Mouse (Mus musculus) cerebral cortex, adult 2 months (tissue): ENCODE results near the gene Tmem182.

Experiments
- WGBS: fragments of 180-500 bp; shearing (Covaris S2); methylation state at CpG from one replicate; pipeline ENCODE4 v1.1.7; 2018; 5-methylcytosine and 5-hydroxymethylcytosine counted together

Tmem182 gene

DNA sequence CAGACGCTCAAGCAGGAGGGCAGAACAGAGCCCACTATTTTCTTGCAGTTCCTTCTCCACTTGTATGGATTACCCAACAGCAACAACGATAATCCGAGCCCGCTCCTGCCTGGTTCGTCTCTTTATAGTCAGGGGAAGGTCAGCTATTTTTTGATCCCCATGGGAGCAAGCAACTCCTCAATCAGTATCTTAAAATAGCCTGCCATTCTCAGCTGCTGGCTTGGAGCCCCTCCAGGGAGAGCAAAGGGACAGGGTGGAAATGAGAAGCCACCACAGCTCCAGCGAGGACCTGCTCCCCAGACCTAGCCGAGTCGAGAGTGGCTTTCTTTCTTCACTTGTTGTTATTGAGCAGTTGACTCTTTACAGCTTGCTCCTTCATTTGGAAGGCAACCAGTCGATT is at the start of gene Tmem182:
TSS of gene Tmem182 (plus strand) at position 251 of the 400 bp plus-strand sequence.
- 63% methylated on average over 9 of the region's 9 CpGs for WGBS

DNA sequence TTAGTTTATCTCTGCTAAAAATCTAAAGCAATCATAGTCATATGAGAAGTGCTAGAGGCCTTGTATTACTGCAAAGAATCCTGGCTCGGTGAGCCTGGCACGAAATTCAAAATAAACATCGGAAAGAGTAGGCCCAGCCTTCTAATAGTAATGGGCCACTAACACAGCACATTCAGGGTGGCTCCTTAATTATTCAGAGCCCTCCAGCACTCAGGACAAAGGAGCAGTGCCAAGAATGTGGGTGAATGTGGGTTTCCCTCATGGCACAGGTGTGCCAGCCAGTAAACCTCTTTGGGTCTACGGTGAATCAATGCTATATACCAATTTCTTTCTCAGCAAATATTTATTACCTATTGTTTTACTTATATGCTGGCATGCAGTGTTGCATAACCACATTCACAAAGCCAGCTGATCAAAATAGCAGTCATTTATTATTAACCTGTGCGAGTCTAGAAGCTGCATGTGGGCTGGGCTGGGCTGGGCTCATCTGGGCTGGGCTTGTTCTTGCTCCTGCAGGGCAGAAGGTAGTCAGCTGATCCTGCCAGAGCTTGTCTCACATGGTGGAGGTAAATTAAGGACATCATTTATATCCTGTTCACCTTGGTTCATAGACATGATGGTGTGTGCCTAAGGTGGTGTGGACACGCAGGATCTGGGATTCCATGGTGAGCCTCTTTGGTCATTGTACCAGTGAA is 45.5 kb upstream of the Tmem182 start:
- 81% methylated on average over 6 of the region's 6 CpGs for WGBS

DNA sequence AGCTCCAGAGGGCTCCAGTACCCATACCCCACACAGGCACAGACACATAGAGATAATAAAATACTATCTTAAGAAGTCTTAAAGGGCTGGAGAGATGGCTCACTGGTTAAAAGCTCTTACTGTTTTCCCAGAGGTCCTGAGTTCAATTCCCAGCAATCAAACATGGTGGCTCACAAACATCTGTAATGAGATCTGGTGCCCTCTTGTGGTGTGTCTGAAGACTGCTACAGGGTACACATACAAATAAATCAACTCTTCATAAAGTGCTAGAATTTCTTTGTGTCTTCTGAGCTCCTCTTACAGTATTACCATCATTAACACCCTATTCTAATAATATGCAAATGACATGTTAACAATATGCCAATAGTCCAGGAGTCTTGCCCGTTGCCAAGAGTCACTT is 41.4 kb upstream of the Tmem182 start:
- WGBS, result 51% methylated on average over 1 of the region's 1 CpGs

DNA sequence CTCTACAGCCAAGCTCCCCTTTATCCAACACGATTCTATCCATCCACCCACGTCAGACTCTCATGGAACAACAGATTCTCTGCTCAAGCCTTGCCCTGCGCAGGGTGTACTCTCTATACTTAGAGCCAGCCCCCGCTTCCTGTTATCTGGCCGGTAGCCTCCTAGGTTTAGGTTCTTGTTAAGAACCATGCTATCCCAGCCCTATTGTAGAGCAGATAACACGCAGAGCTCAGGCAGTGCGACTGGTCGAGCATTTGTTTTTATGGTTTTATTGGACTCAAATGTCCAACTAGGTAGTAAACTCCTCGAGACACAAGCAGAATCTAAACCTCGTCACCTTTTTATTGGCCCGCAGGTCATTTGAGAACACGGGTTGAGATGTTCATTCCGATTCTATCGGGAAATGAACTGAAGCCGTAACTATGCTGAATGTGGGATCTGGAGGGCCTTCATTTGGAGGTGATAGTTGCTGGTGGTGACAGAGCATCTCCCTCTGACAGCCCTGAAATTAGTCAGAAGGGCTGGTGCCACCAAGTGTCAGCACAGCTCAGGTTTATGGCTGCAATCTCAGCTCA is 40.6 kb upstream of the Tmem182 start:
- WGBS, result 86% methylated on average over 15 of the region's 15 CpGs

DNA sequence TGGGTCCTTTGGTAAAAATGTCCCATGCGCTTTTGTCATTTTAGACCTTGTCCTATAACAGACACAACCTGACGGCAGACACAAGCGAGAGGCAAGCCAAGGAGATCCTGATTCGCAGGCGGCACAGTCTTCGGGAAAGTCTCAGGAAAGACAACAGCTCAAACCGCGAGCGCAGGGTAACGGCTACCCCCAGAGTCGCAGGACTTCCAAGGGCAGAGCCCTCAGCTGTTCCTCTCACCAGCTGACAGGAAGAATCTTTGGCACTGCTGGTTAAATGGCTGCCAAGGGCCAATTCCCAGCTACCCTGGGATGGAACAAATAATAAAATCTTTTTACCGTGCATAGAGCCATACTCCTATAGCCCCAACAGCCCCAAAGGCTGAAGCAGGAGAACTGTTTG is 39.9 kb upstream of the Tmem182 start:
- WGBS, result 89% methylated on average over 12 of the region's 12 CpGs

DNA sequence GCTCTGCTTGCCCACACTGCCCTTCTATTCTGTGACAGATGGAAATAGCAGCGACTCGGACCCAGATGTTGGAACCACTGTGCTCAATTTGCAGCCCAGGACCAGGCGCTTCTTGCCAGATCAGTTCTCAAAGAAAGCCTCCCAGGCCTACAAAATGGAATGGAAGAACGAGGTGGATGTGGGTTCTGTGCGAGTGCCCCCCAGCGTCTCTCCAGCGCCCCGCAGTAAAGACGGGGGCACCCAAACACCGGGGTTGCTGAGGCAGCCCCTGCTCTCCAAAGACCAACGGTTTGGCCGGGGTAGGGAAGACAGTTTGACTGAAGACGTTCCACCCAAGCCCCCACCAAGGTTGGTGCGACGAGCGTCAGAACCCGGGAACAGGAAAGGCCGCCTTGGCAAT is 37.8 kb upstream of the Tmem182 start:
- WGBS, result 92% methylated on average over 18 of the region's 18 CpGs

DNA sequence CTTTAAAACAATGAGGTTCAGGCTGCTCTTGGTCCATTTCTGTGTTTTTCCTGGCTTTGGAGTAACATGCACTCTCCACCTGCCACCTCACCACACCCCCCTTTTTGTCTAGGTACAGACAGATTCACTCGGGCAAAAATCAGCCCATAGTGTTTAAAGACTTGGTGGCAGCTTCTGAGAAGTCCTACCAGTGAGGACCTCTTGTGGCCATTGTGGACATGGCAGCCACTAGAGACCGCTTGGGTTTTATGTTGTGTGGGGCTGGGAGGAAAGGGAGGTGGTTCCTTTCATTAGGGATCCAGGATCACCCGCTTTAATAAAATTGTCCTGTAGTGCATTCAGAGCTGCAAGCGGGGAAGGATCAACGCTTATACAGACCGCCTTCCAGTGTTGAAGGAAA is 36.8 kb upstream of the Tmem182 start:
- 44% methylated on average over 6 of the region's 6 CpGs for WGBS

DNA sequence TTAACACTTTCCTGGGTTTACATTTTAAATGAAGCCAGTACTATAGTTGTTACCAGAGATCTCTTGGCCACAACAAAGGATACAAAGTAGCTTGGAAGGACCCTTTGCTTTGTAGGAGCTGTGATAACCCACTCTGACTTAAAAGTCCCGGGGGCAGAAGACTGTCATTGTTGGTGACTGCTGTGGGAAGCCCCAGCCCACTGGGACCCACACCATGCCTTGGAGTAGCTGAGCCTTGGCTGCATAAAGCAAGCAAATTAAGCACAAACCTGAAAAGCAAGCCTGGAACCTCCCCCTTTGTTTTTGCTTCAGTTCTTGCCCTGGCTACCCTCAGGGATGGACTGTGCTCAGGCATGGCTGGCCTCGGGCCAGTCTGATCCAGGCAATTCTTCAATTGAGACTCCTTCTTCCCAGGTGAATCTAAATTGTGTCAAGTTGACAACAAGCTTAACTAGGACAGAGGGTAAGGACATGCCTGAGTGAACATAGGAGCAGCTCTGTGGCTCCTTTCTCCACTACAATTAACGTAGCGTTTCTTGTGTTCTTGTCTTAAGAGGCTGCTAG is 36.0 kb upstream of the Tmem182 start:
- 66% methylated on average over 4 of the region's 4 CpGs for WGBS

DNA sequence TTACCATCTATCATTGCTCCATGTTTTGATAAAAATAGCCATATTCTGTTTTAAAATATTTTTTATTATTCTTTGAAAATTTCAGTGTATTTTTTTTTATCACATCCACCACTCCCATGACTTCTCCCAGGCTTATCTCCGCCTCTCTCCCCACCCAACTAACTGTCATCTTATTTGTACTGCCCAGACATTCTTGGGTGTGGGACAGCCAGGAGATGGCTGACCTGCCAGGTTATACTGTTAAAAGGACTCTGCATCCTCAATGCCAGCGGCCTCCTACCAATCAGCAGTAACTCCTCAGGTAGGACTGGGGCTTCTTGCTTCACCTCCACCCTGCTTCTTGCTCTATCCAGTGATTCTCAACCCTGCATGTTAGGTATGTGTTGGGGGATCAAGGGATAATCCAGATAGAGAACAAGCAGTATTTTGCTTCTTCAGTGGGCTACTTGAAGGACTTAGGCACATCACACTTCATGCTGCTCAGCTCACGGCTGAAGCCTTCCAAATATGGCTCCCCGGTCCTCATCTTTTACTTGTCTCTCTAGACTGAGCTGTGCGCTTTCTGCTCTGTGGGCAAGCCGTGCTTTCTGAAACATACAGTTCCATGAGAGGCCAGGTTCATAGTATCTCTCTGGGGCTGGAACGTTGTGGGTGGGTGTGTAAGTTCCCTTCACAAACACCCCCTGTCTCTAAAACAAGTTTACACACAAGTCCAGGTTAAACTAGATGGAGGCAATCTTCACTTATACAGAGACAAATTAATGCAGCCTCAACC is 34.0 kb upstream of the Tmem182 start:
- 94% methylated on average over 7 of the region's 7 CpGs for WGBS

DNA sequence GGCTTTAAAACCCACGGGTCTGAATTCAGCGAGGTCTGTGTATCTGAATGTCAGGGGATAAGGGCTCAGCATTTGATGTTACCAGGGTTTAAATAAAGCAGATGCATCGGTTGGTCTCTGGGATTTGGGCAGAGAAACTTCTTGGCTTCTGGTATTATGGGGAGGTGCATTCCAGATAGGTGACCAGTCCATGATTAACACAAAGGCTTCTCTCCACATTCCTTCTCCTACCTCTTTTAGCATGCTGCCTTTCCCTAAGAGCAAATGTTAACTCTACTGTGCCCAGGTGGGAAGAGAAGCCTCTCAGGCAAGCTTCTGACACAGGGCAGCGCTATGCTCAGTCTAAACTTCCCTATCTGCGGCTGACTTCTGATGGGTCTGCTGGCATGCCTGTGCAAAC is 32.2 kb upstream of the Tmem182 start:
- WGBS, result 95% methylated on average over 5 of the region's 5 CpGs

DNA sequence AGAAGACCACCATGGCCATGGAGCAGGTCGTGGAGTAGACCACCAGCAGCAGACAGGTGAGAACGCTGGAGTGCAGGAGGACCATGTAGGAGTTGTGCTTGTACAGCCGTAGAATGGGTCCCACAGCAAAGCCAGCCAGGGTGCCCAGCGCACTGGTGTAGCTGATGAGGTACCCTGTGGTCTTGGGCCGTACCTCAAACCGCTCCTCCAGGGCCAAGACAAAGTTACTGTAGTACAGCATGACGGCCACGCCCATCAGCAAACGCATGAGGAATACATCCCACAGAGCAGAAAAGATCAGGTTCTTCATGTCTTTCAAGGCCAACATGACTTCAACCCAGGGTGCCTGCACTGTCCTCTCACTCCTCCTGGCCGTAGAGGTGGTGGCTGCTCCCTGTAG is 31.4 kb upstream of the Tmem182 start:
- 97% methylated on average over 10 of the region's 10 CpGs for WGBS

DNA sequence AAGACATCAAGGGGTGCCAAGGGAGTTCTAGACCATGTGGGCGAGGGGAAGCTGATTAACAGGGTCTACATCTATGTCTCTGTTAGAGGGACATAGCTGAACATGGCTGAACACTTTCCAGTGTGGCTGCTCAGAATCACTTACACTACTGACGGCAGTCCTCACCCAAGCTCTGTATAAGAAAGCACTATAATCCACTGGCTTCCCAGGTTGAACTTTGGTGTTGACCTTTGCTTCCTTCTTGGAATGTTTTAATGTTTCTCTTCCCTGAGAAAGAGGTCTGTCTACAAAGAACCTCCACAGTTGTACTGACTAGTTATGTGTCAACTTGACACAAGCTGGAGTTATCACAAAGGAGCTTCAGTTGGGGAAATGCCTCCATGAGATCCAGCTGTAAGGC is 29.3 kb upstream of the Tmem182 start:
- 92% methylated on average over 2 of the region's 2 CpGs for WGBS

DNA sequence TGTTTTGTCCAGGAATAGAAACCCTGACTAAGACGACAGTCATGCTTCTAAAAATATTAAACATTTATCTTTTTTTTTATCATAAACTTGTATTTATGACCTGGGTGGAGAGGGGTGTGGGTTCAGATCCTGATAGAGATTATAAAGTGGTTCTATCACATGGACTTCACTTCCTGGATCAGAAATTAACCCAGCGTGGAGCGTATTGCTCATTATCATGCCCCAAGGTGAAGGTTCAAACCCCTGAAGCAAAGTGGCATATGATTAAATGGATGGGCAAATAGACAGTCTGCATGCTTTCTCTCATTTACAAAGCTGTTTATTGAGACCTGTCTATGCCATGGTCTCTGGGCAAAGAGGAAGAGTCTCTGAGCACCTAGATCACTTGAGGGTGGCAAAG is 28.6 kb upstream of the Tmem182 start:
- 84% methylated on average over 3 of the region's 3 CpGs for WGBS

DNA sequence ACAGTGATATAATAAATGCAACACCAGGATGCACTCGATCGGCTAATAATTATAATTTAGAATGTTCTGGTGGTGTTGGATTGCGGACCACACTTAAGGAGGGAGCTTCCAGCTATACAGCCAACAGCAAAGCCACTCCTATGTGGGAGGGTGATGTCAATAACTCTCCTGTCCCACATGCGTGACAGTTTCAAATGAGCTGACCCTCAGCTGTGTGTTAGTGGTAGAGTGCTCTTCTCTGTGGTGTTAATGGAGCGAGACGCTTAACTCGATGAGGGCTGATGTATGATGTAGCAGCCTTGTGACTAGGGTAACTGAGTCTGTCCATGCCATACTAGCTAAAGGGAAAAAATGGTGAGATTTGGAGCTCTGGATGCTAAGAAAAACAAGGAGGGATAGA is 22.0 kb upstream of the Tmem182 start:
- 97% methylated on average over 7 of the region's 7 CpGs for WGBS

DNA sequence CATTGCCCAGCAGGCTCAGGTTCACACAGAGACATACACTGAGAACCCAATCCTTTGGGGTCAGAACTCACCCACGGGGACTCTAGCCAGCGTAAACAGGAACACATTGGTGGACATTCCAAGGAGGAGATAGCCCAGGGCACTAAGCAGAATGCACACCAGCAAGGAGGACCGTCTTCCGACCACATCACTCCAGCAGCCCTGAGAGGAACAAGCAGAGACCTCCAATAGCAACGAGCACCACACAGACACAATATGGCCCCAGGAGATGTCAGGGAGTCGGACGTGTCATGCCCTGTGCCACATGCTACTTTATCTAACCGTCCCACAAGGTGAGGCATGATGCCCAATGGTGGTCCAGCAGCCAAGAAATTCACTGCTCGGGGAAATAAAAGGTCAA is 21.1 kb upstream of the Tmem182 start:
- 93% methylated on average over 9 of the region's 9 CpGs for WGBS

DNA sequence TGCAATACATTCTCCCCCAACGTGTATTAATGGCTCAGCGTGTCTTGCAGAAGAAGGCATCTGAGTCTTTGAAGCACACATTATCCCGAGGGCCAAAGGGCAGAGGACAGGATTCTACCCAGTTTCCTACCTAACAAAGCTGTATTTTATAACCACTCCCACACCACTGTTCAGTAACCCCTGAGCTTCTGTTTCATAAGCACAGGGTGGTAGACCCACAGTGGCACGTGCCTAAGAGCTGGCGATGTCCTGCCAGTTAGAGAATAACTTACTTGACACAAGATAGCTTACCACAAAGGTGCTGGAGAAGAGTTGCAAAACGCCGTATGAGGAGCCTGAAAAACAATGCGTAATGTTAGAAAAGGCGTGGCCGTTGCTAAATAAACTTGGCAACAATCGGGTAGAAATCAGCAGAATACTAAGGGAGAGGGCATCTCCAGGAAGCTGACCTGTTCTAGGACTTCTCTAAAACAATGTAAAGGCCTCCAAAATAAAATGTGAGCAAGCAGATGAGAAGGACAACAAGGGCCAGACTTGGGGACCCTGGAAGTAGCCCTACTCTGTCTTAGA is 19.4 kb upstream of the Tmem182 start:
- WGBS, result 88% methylated on average over 11 of the region's 11 CpGs

DNA sequence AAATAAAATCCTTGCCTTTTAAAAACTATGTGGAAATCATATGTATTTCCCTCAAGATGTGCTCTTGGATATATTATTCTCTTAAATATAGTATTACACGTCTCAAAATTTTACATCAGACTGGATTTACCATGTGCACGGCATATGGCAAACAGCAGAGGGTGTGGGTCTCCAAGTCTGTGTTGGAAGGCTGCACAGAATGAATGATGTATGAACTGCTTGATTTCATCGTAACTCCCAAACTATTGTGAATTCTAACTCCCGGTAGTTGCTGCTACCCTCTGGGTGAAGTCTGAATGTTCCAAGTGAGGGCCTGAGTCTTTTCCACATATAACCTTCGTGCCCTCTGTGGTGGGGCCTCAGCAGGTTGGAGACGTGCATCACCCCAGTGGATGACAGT is 16.4 kb upstream of the Tmem182 start:
- 50% methylated on average over 6 of the region's 6 CpGs for WGBS

DNA sequence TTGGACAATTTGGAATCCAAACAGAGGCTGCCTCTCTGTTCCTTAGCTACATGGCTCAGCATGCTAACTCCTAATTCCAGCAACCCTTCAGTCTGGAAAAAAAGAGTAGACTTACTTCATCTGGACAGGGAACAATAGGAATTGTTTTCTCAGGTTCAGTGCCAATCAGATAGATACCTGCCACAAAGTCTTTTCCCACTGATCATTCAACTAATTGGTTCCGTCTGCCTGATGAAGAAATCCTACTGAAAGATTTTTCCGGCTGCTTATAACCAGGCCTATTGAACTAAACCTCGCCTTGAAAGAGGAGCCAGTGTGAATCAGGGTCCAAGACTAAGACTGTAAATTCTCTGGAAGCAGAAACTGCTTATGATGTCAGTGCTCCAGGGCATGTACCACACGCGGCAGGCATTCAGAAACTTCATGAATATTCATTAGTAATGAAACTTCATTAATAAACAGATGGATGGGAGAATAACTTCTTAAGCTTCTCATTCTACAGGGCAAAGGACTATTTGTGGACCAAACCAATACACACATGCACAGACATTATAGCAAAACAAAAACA is 15.7 kb upstream of the Tmem182 start:
- 16% methylated on average over 5 of the region's 5 CpGs for WGBS

DNA sequence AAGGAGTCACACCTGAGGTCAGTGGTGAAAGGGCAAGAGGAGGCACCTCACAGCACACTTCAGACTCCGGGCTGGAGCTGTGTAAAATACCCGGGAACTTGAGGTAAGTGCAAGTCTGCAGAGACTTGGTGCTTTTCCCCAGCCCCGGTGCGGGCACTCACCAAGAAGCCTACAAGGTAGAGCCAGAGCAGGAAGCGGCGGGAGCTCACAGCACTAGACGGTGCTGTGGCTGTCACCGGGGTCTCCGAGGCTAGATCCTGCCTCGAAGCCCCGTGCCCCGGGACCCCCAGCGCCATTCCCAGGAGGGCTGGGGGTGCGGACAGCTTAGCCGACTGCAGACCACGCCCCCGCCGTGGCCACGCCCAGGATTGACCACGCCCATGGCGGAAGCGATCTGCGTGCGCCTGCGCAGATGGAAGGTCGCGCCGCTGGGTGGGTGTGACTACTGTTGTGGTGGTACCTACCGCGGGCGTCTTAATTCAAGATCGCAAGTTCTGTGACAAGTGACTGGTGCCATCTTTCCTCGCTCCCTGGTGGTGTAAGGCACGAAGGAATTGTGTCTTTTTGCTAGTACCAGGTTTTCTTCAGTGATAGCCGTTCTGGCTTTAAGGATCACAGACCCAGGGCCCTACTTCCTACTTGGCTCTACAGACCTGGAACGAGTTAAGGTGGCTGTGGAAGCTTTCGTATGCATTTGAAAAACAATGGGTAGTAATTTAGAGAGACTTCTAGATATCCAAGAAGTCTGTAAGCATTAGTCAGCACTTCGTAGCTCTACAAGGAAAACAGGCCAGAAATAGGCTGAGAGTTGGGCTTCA is 14.9 kb upstream of the Tmem182 start, which contains the start of gene Mfsd9:
TSS of gene Mfsd9 (minus strand) at position 364 of the 818 bp plus-strand sequence.
- 4% methylated on average over 38 of the region's 38 CpGs for WGBS

DNA sequence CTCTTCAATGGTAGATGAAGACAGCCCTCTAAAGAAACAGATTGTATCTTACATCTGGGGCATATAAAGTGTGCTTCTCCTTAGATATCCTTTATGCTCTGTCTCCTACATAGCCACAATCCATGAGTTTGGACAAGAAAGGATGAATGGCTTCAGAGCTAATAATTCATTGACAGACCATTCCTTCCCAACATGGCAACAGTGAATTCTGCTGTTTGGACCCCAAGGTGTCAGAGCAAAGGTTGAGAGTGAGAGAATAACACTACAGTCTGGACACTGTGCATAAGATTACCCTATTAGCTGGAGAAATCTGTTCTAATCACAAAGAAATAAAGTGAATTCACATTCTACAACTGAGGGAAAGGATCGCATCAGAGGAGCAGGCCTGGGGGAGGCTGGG is 9.9 kb upstream of the Tmem182 start:
- 100% methylated on average over 1 of the region's 1 CpGs for WGBS

DNA sequence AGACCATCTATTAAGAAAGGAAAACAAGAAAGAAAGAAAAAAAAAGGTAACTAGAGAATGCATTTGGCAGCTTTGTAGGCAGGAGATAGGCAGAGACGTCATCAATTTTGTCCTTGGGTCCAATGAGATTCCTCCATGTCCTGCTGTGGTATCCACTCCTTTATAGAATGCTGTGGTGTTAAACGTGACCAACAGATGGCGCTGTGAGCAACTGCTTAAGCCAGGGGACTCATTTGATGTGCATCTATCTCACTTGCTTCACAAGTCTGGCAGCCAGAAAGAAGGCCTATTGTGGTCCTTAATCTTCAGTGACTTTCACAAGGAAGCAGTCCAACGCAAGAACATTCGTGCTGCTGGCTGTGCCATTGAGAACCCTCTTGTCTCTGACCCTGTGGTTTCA is 8.1 kb upstream of the Tmem182 start:
- WGBS, result 23% methylated on average over 5 of the region's 5 CpGs
